Mouse (Mus musculus) kidney, postnatal 0 days (tissue): ENCODE measurements at regions not wholly inside any gene's neighbourhood (a gene's known extent, or its start where the extent isn't known, plus 50 kb on each side); places are given as distances from the start of the nearest gene placed in this dataset.

Source experiments
- ATAC-seq: fragments of 200-750 bp; cut with Nextera tagmentation; replicated peaks from 2 replicates; pipeline ENCODE4 v1.8.0; 2017; ENCODE audit warnings: low read depth, moderate number of reproducible peaks, moderate TSS enrichment, moderate library complexity; ENCODE audit not compliant: low FRiP score
- DNase-seq: peaks from one replicate; pipeline ENCODE4 v3.0.0-alpha.2; 2016; ENCODE audit warnings: low spot score
- H3K27ac ChIP-seq: fragments of 300-500 bp; sonication (generic); 2 replicates; pipeline ENCODE4 v1.5.1; 2014; ENCODE audit warnings: mild to moderate bottlenecking
- H3K27me3 ChIP-seq: fragments of 300-500 bp; sonication (generic); 2 replicates; pipeline ENCODE4 v1.6.1; 2014; ENCODE audit warnings: low read length, mixed read lengths; ENCODE audit not compliant: insufficient read depth
- H3K36me3 ChIP-seq: fragments of 300-500 bp; sonication (generic); 2 replicates; pipeline ENCODE4 v1.6.1; 2014; ENCODE audit warnings: low read length, mixed read lengths; ENCODE audit not compliant: insufficient read depth
- H3K4me1 ChIP-seq: fragments of 300-500 bp; sonication (generic); replicated peaks from 2 replicates; pipeline ENCODE4 v1.6.1; 2014; ENCODE audit warnings: antibody characterized with exemption, low read length, mixed read lengths; ENCODE audit not compliant: insufficient read depth
- H3K4me2 ChIP-seq: fragments of 300-500 bp; sonication (generic); 2 replicates; pipeline ENCODE4 v1.6.1; 2014; ENCODE audit warnings: mild to moderate bottlenecking, low read length, moderate library complexity, mixed read lengths
- H3K4me3 ChIP-seq: fragments of 300-500 bp; sonication (generic); replicated peaks from 2 replicates; pipeline ENCODE4 v1.5.1; 2014; ENCODE audit warnings: low read depth, low read length
- H3K9ac ChIP-seq: fragments of 300-500 bp; sonication (generic); 2 replicates; pipeline ENCODE4 v1.6.1; 2014; ENCODE audit warnings: low read depth, low read length
- H3K9me3 ChIP-seq: fragments of 300-500 bp; sonication (generic); replicated peaks from 2 replicates; pipeline ENCODE4 v1.6.1; 2016; ENCODE audit warnings: low read length, inconsistent platforms, mixed read lengths
- CTCF ChIP-seq: IDR thresholded peaks from 2 replicates; pipeline ENCODE4 v1.5.1; 2016; ENCODE audit warnings: antibody characterized with exemption, low read depth, mild to moderate bottlenecking, moderate library complexity
- WGBS: fragments of 180-500 bp; shearing (Covaris S2); extraction: QIAGEN DNeasy Blood & Tissue Kit; methylation state at CpG from one replicate; pipeline ENCODE4 v1.1.7; 2014; 5-methylcytosine and 5-hydroxymethylcytosine counted together

DNA sequence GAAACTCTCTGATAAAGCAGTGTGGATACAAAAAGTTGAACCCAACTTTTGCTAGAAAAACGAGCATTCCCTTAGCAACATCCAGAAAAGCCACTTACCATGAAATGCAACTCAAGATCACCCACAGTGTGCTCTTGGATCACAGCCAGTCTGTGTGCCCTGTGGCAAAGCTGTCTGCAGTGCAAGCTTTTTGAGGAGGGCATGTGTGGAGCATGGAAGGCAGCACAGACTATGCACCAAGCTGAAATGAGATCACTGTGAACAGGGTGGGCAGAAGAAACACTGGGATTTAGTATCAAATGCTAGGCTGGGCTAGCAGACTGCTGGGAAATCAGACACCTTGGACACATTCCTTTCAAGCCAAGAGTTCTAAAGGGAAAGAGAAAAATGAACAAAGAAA, 162.4 kb downstream of the Sim1 start:
- 44% methylated on average over 1 of the region's 1 CpGs for WGBS
- no peak overlapping the region for H3K4me2 ChIP-seq
- no peaks in the 10 kb centered on the region for H3K36me3 ChIP-seq
- H3K27me3 ChIP-seq = no peaks in the 10 kb centered on the region
- no peak overlapping the region for H3K4me3 ChIP-seq
- TF ChIP-seq CTCF = no peak
- H3K27ac ChIP-seq = no peak overlapping the region
- no peaks in the 10 kb centered on the region for H3K4me1 ChIP-seq
- H3K9me3 ChIP-seq = no peaks in the 10 kb centered on the region
- no peak overlapping the region for H3K9ac ChIP-seq
- ATAC-seq = no peak
- peak; percentile 2 for DNase-seq

DNA sequence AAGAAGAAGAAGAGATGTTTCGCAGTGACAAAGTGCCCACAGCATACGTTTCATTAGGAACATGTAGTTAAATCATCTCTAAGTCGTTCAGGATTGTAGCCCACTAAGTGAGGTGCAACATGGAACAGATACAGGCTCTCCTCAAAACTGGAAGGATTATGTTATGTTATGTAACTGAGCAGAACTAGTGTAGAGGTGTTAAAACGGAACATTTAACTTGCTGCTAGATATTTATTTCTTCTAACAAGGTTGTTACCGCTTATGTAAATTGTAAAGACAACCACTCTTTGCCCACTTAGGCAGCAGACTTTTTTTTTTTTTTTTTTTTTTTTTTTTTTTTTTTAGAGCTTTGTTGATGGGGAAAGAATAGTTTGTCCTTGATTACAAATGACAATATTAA, 163.8 kb downstream of the Sim1 start:
- H3K36me3 ChIP-seq = no peaks in the 10 kb centered on the region
- no peak overlapping the region for H3K9ac ChIP-seq
- no peaks in the 10 kb centered on the region for H3K27me3 ChIP-seq
- TF ChIP-seq CTCF = no peak
- H3K4me2 ChIP-seq = no peak overlapping the region
- WGBS = 84% methylated on average over 5 of the region's 5 CpGs
- no peak for ATAC-seq
- H3K27ac ChIP-seq = no peak overlapping the region
- DNase-seq = no peak
- H3K4me3 ChIP-seq = no peak overlapping the region
- H3K9me3 ChIP-seq = no peaks in the 10 kb centered on the region
- no peaks in the 10 kb centered on the region for H3K4me1 ChIP-seq

DNA sequence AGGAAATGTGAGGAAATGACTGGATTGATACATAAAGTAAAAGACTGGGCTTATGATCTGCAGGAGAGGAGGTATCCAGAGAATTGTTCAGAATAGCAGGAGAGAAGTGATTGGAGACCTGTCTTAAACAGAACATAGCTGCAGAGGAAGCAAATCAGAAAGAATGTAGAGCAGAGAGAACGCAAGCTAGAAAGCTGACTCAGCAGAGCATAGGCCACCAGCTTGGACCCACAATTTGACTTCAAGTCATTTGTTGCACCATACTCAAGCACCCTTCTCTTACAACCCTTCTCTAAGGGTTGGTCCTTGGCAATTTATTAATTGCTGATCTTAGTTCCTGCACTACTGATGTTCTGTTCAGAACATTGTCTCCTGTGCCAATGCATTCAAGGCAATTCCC, 207.0 kb downstream of the Sim1 start:
- Histone ChIP-seq H3K4me3 (no peak overlapping the region), H3K9me3 (no peaks in the 10 kb centered on the region), H3K9ac (no peak overlapping the region), H3K4me1 (no peaks in the 10 kb centered on the region), H3K36me3 (no peaks in the 10 kb centered on the region), H3K27me3 (no peaks in the 10 kb centered on the region), H3K4me2 (no peak overlapping the region), H3K27ac (no peak overlapping the region)
- TF ChIP-seq CTCF = no peak
- no peak for ATAC-seq
- no peak for DNase-seq
- 88% methylated on average over 1 of the region's 1 CpGs for WGBS

DNA sequence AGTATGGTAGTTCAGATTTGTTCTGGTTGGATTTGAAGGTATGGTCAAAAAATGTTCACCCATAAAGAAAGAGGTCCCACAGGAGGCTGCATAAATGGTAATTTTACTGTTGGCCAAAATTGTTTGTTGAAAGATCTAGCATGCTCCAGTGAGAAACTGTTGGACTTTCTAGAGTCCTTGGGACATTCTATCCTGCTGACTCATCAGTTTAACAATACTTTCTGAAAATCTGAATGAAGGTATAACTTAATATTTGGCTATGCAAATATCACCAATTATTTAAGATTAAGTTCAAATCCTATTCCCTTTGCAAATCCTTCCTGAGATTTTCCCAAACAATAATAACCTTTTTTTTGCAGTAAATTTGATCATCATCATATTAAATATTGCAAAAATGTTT, 257.3 kb downstream of the Sim1 start:
- no peak for DNase-seq
- no peak overlapping the region for H3K4me2 ChIP-seq
- ATAC-seq = no peak
- no peak overlapping the region for H3K27ac ChIP-seq
- no peak overlapping the region for H3K4me3 ChIP-seq
- TF ChIP-seq CTCF = no peak
- no peaks in the 10 kb centered on the region for H3K27me3 ChIP-seq
- no peak overlapping the region for H3K9ac ChIP-seq
- no peaks in the 10 kb centered on the region for H3K36me3 ChIP-seq
- H3K9me3 ChIP-seq = no peaks in the 10 kb centered on the region
- H3K4me1 ChIP-seq = no peaks in the 10 kb centered on the region

DNA sequence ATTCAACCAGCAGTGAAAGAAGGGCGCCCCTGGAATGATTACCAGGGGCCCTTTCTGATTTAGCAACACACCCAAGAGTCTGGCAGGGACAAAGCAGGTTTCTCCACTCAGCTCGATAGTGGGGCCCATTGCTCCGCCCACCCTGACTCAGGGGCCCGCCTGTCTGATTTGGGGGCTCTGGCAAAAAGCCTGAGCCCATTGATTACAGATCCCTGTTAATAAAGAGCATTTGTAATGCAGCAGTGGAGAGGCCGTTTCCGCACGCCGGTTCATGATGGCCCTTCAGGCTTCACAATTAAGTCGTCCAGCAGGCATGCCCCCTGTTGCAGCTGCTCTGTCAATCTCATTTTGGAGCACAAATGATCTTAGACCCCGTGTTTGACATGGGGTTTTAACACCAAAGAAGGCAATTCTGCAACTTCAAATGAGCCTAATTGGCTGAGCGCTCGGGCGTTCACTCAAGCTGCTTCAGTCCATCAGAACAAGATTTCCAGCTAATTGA, 259.0 kb downstream of the Sim1 start:
- ATAC-seq (0 out of 2 replicates have a peak, but pooled peaks have one; percentile 13), DNase-seq (no peak)
- Histone ChIP-seq H3K36me3 (no peaks in the 10 kb centered on the region), H3K27me3 (no peaks in the 10 kb centered on the region), H3K4me1 (no peaks in the 10 kb centered on the region), H3K27ac (no peak overlapping the region), H3K4me3 (peak overlapping the region; percentile 3; the same call in 1 of the 2 replicates), H3K9ac (no peak overlapping the region), H3K9me3 (no peaks in the 10 kb centered on the region), H3K4me2 (peak overlapping the region; percentile 39)
- 16% methylated on average over 13 of the region's 13 CpGs for WGBS
- no peak for TF ChIP-seq CTCF

- Histone ChIP-seq H3K4me2 (peak overlapping the region; percentile 39; the same call in 1 of the 2 replicates), H3K27me3 (no peaks in the 10 kb centered on the region), H3K9ac (no peak overlapping the region), H3K9me3 (no peaks in the 10 kb centered on the region), H3K4me1 (no peaks in the 10 kb centered on the region), H3K27ac (no peak overlapping the region), H3K4me3 (no peak overlapping the region), H3K36me3 (no peaks in the 10 kb centered on the region)
- ATAC-seq (no peak), DNase-seq (no peak)
- TF ChIP-seq CTCF = no peak
- WGBS = 76% methylated on average over 2 of the region's 2 CpGs
Measured at GRCm38 (mm10) chr10:51154016-51154415, 259.5 kb downstream of the Sim1 start.

GRCm38 (mm10) chr10:51154743-51155142, 260.2 kb downstream of the Sim1 start:
- no peak for DNase-seq
- no peak for TF ChIP-seq CTCF
- Histone ChIP-seq H3K4me1 (no peaks in the 10 kb centered on the region), H3K27ac (no peak overlapping the region), H3K9me3 (no peaks in the 10 kb centered on the region), H3K4me2 (no peak overlapping the region), H3K9ac (no peak overlapping the region), H3K36me3 (no peaks in the 10 kb centered on the region), H3K27me3 (no peaks in the 10 kb centered on the region), H3K4me3 (no peak overlapping the region)
- no peak for ATAC-seq
- 58% methylated on average over 2 of the region's 2 CpGs for WGBS
